Mouse (Mus musculus) thymus, adult 2 months (tissue): ENCODE measurements around the gene Atf4. TPM values are rescaled to one million over a fixed set of nuclear protein-coding genes. Genes with fewer than 3 reads are reported as not detected.
A peak's percentile ranks its signal among the peaks of the same experiment; 100 is the strongest.

ENCODE experiments used
- DNase-seq: peaks from one replicate; pipeline ENCODE4 v3.0.0; 2021
- H3K27ac ChIP-seq: fragments of 200-500 bp; 2 replicates; pipeline ENCODE4 v1.5.1; 2012; ENCODE audit warnings: low read length, control low read depth; ENCODE audit not compliant: control insufficient read depth, insufficient read depth
- H3K27me3 ChIP-seq: fragments of 200-500 bp; 2 replicates; pipeline ENCODE4 v1.6.1; 2012; ENCODE audit warnings: mild to moderate bottlenecking, low read length, moderate library complexity, mixed read lengths; ENCODE audit not compliant: control insufficient read depth, insufficient read depth
- H3K36me3 ChIP-seq: fragments of 200-500 bp; 2 replicates; pipeline ENCODE4 v1.6.1; 2012; ENCODE audit warnings: mild to moderate bottlenecking, low read length, moderate library complexity; ENCODE audit not compliant: control insufficient read depth, insufficient read depth
- H3K4me1 ChIP-seq: fragments of 200-500 bp; replicated peaks from 2 replicates; pipeline ENCODE4 v1.6.1; 2012; ENCODE audit warnings: low read length; ENCODE audit not compliant: control insufficient read depth, insufficient read depth
- H3K4me3 ChIP-seq: fragments of 200-500 bp; 2 replicates; pipeline ENCODE4 v1.5.1; 2012; ENCODE audit warnings: mild to moderate bottlenecking, low read length, control low read depth, moderate library complexity; ENCODE audit not compliant: control insufficient read depth, insufficient read depth
- CTCF ChIP-seq: fragments of 200-500 bp; IDR thresholded peaks from 2 replicates; pipeline ENCODE4 v1.5.1; 2012; ENCODE audit warnings: mild to moderate bottlenecking, control low read depth, low read length, moderate library complexity, borderline replicate concordance; ENCODE audit not compliant: control insufficient read depth, poor library complexity, insufficient read depth; ENCODE audit errors: extremely low read depth
- POLR2A ChIP-seq: fragments of 200-500 bp; IDR thresholded peaks from 2 replicates; pipeline ENCODE4 v1.6.1; 2012; ENCODE audit warnings: mild to moderate bottlenecking, low read length, control low read depth, moderate library complexity; ENCODE audit not compliant: control insufficient read depth, poor library complexity, insufficient read depth; ENCODE audit errors: extremely low read depth
- WGBS: fragments of 180-500 bp; shearing (Covaris S2); methylation state at CpG from one replicate; pipeline ENCODE4 v1.1.7; 2018; 5-methylcytosine and 5-hydroxymethylcytosine counted together
- polyA plus RNA-seq: library from polyadenylated mRNA; depleted of rRNA; stranded (reverse); fragments of >200 nt; gene quantifications from 2 replicates; pipeline ENCODE4 v1.2.3, GENCODE M21; 2012

The Atf4 gene
- polyA plus RNA-seq, 1 experiment, result 179 TPM

GRCm38 (mm10) chr15:80228071-80228800 lies 26.7 kb upstream of the Atf4 start:
- Histone ChIP-seq H3K27me3 (no peaks in the 10 kb centered on the region), H3K4me1 (no peaks in the 10 kb centered on the region), H3K36me3 (no peaks in the 10 kb centered on the region), H3K4me3 (no peak overlapping the region), H3K27ac (no peak overlapping the region)
- no peak for TF ChIP-seq POLR2A
- TF ChIP-seq CTCF, result no peak
- DNase-seq, result no peak
- WGBS, result 88% methylated on average over 17 of the region's 17 CpGs

- WGBS, result 89% methylated on average over 2 of the region's 2 CpGs
Observed at GRCm38 (mm10) chr15:80232331-80232730, 22.7 kb upstream of the Atf4 start.

GRCm38 (mm10) chr15:80233053-80233452 lies 21.9 kb upstream of the Atf4 start:
- WGBS, result 86% methylated on average over 4 of the region's 4 CpGs
- Histone ChIP-seq H3K27me3 (no peaks in the 10 kb centered on the region), H3K4me3 (no peak overlapping the region), H3K27ac (no peak overlapping the region), H3K4me1 (peaks cover 10% of the 10 kb centered on the region), H3K36me3 (peaks cover 18% of the 10 kb centered on the region)
- TF ChIP-seq POLR2A (no peak), CTCF (no peak)
- DNase-seq, result no peak

More at GRCm38 (mm10) chr15:80232331-80232730, 22.7 kb upstream of the Atf4 start:
- Histone ChIP-seq H3K36me3 (peaks cover 16% of the 10 kb centered on the region), H3K4me3 (no peak overlapping the region), H3K4me1 (peaks cover 10% of the 10 kb centered on the region), H3K27me3 (no peaks in the 10 kb centered on the region), H3K27ac (no peak overlapping the region)
- TF ChIP-seq CTCF (no peak), POLR2A (no peak)
- no peak for DNase-seq

- TF ChIP-seq CTCF (peak; percentile 77), POLR2A (peak; percentile 75)
- peaks cover 10% of the 10 kb centered on the region for H3K4me1 ChIP-seq
- peak; percentile 99 for DNase-seq
- peak within 1 kb of the TSS; percentile 72 for H3K4me3 ChIP-seq
- H3K36me3 ChIP-seq, result peaks cover 27% of the 10 kb centered on the region
- WGBS, result under 1% methylated on average over 67 of the region's 67 CpGs
- H3K27me3 ChIP-seq, result no peaks in the 10 kb centered on the region
- peak within 1 kb of the TSS; percentile 2; the same call in 1 of the 2 replicates for H3K27ac ChIP-seq
Observed at GRCm38 (mm10) chr15:80233733-80234509, 21.1 kb upstream of the Atf4 start, which contains the start of gene Mief1. Gene Mief1 (plus strand): TSS chr15:80234018.

- no peak for TF ChIP-seq POLR2A
- no peak for TF ChIP-seq CTCF
Observed at GRCm38 (mm10) chr15:80235535-80235934, 19.4 kb upstream of the Atf4 start, which contains the start of gene AC140267.1. Gene AC140267.1 (plus strand): TSS chr15:80235835.

GRCm38 (mm10) chr15:80248135-80248534 lies 6.8 kb upstream of the Atf4 start:
- Histone ChIP-seq H3K4me3 (no peak overlapping the region), H3K4me1 (no peaks in the 10 kb centered on the region), H3K36me3 (peaks cover 55% of the 10 kb centered on the region), H3K27me3 (no peaks in the 10 kb centered on the region), H3K27ac (no peak overlapping the region)
- TF ChIP-seq POLR2A (no peak), CTCF (no peak)
- no peak for DNase-seq
- WGBS, result 97% methylated on average over 12 of the region's 12 CpGs

More at GRCm38 (mm10) chr15:80235535-80235934, 19.4 kb upstream of the Atf4 start, which contains the start of gene AC140267.1:
- Histone ChIP-seq H3K27me3 (no peaks in the 10 kb centered on the region), H3K27ac (no peak within 1 kb of the TSS), H3K4me1 (peaks cover 10% of the 10 kb centered on the region), H3K4me3 (peak within 1 kb of the TSS; percentile 72; the same call in 1 of the 2 replicates), H3K36me3 (peaks cover 34% of the 10 kb centered on the region)
- no peak for DNase-seq
- 97% methylated on average over 9 of the region's 9 CpGs for WGBS
